Mouse (Mus musculus) frontal cortex, postnatal 14 days (tissue): ENCODE results near the gene Neurl4.
"Not testable (repeated sequence)": the region's sequence is repeated elsewhere in the genome, so short reads cannot be mapped to it uniquely, and the experiment has no call there.

ENCODE experiments used
- DNase-seq, 2 experiments: peaks; one replicate each; pipeline ENCODE4 v3.0.0; 2022; ENCODE audit warnings: low spot score in 2 of 2

The Neurl4 gene

GRCm38 (mm10) chr11:69900471-69901405 lies at the start of gene Neurl4, which contains the start of gene 2810408A11Rik:
TSS of gene Neurl4 (plus strand) at chr11:69901072.
TSS of gene 2810408A11Rik (minus strand) at chr11:69900987.
- DNase-seq, result peak; percentile 82 to 88

DNA sequence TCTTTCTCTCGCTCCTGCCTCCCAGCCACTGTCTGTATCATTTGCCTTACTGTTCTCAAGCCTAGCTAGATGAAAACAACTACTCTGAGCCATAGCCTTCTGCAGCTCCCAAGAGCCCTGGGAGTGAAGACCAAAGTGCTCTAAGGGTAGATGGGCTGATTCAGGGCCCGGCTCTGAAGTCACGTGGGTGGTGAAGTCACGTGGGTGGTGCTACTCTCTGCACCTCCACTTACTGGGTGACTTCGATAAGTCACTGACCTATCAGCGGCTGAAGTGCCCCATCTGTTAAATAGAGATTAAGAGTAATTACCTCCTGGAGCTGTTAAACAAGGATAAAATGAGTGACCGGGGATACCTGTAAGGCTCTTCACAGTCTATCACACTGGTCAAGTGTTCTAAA lies 46.9 kb upstream of the Neurl4 start:
- no peak for DNase-seq

DNA sequence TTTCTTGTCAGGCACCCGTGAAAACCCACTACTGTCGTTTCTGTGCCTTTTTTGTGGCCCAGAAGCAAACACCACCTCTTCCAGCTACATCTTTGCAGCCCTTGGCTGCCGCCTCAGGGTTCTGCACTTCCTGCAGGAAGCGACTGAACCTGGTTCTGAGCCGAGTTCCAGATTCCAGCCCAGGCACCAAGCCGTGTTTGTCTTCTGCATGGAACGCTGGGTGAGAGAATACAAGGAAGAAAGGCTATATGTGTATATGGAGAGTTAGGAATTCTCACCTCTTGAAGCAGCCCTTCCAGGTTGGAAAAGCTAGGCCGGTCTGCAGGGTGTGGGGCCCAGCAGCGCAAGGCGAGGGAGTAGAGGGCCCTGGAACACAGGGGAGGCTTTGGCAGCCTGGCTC lies 46.2 kb upstream of the Neurl4 start:
- DNase-seq, result no peak

DNA sequence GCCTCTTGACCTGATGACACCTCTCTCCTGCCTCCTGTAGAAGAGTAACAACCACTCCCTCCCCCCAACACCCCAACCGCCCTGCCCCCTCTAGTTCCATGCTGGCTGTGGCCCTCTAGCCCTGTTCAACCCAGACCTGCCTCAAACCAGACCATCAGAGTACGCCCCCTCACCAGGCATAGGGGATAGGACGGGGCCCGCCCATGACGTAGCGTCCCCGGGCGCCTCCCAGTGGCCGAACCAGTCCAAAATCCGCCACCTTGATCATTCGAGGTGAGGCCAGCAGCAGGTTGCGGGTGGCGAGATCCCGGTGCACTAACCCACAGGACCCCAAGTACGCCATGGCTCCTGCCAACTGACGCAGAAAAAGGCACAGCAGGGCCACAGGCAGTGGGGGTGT lies 45.5 kb upstream of the Neurl4 start:
- DNase-seq, result no peak

GRCm38 (mm10) chr11:69858113-69858998 lies 42.5 kb upstream of the Neurl4 start, which contains the start of gene Tnk1:
TSS of gene Tnk1 (minus strand) at chr11:69858730.
- DNase-seq, result no peak

GRCm38 (mm10) chr11:69863729-69864128 lies 37.1 kb upstream of the Neurl4 start:
- DNase-seq, result not testable (repeated sequence)

DNA sequence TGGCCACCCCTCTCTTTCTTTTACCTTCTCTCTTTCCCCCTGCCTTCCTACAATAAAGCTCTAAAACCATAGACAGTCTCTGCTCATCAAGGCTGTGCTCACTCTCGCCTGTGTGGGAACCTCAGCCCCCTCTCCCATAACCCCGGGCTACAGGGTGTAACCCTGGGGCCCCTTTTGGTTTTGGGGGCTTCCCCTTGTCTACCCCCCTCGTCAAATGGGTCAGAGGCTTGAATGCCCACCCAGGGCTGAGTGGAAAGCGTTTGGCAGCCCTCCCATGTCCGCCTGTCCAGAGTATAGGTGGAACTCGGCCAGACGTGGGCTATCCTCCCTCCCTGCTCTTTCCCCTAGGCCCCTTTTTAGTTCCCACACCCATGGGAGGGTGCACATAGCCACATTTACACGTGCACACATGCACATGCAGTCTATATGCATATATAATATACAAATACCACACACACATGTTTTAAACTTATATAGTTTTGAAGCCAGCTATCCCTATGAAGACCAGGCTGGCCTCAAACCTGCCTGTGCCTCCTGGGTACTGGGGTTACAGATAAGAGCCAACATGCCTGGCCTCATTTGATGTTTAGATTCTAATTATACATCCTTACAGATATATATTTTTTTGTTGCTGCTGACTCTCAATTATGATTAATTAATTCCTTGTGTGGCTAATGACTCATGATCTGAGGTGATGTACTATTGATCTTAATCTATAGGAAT lies 36.6 kb upstream of the Neurl4 start:
- no peak for DNase-seq

DNA sequence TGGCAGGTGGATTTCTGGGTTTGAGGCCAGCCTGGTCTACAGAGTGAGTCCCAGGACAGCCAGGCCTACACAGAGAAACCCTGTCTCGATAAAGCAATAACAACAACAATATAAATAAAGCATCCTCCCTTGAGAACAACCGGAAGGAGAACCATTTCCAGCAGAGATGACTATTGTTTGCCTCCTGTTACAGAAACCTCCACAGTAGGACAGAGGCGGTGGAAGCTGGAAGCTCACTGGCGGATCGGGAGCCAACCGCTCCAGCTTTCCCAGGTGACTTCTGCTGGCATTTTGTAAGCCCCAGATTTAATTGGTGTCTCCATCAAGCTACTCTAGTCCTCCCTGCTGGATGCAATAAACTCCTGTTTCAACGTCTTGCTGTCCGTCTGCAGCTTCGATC lies 35.3 kb upstream of the Neurl4 start:
- no peak for DNase-seq

DNA sequence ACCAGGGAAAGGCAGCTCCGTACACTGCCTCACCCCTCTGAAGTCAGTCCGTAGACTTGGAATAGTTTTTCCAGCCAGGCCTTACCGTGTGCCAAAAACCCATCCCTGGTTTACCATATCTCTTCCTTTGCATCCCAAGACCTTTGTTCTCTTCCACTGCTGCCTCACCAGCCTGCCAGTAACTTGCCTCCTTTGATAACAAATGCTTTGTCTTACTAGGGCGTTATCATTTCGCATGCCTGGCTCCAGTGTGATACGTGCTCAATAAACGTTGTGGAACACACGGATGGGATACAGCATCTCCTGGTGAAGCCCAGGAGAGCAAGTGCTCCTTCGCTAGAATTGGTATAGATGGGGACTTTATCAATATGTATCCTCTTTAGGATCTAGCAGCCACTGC lies 33.5 kb upstream of the Neurl4 start:
- DNase-seq, result no peak

DNA sequence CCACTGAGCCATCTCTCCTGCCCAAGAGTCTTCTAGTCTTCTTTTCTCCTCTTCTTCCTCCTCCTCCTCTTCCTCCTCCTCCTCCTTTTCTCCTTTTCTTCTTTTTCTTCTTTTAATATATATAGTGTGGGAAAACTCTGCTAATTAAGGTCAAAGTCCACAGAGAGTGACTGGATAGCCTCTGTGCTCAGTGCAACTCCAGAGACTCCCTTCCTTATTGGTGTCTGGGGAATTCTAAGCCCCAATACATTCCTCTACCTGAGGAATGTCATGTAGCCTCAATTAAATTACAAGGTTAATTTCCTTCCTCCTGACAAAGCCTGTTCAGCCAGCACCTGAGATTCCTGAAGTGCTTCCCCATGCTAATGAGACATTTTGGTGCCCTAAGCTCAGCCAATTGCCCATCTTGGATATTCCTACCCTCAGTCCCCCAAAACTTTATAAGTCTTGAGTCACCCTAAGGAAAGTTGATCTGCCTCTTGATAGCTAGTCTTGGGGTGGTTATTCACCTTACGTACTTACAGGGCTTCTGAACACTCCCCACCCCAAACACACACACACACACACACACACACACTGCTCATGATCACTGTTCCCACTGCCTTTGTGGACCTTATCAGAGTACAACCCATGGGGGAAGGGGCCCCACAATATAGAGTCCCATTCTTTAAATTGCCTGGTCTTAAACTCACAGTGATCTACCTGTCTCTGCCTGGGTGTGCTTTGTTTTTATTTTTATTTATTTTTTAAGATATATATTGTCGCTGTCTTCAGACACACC lies 30.4 kb upstream of the Neurl4 start:
- no peak for DNase-seq

GRCm38 (mm10) chr11:69871822-69872221 lies 29.1 kb upstream of the Neurl4 start:
- no peak for DNase-seq

DNA sequence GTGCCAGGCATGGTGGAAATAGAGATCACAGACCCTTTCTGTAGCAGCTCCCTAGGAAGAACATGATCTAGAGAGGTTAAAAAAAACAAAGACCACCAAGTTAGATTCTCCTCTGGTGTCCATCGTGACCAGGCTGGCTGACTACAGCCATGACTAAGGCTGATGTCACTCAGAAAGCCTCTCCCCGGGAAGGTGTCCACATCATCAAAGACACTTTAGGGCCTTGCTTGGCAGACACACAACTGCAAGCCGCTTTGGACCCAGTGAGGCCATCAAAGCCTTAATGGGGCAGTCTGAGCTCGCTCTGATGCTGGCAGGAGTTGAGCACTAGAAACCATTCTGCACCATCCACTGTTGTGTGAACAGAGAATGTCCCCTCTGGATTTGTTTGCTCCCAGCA lies 28.4 kb upstream of the Neurl4 start:
- DNase-seq, result no peak

- DNase-seq, result no peak
Measured at GRCm38 (mm10) chr11:69876186-69876585, 24.7 kb upstream of the Neurl4 start.

DNA sequence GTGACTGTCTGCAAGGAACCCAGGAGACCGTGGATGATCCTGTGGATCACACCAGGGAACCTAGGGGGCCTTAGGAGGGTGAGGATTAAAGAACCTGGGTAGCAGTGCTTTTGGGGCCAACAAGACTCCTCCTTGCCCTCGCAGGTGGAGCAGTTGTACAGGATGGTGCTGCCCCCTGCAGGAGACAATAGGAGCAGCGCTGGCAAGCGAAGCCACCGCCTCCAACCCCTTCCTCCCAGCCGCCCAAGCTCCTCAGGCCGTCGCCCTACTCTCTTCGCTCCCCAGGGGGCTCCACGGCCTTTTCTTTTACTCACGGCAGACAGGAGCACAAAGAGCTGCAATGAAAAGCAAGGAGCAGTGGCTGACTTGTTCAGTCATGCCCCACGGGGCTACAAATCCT lies 24.0 kb upstream of the Neurl4 start:
- DNase-seq, result peak; percentile 61 to 68

GRCm38 (mm10) chr11:69877878-69878277 lies 23.0 kb upstream of the Neurl4 start, which contains the start of gene Tmem95:
TSS of gene Tmem95 (minus strand) at chr11:69878018.
- no peak for DNase-seq

GRCm38 (mm10) chr11:69878399-69878798 lies 22.5 kb upstream of the Neurl4 start:
- DNase-seq, result no peak

GRCm38 (mm10) chr11:69878952-69879351 lies 21.9 kb upstream of the Neurl4 start:
- no peak for DNase-seq

DNA sequence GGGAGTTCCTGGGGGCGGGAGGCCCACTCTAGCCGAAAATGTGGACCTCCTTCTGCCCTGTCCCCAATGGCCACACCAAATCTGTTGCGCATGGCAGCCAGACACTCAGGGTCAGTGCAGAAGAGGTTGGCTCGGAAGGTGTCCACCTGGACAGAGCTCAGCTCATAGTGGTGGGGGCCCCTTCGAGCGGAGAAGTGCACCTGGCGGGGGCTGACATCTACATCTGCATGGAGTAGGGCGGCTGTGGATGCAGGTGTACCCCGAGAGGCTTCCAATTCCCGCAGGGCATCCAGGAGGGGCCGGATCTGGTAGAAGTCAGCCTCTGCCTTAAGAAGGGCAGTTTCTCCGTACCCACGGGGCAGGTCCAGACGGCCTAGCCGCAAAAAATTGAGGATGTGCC lies 21.2 kb upstream of the Neurl4 start:
- DNase-seq, result no peak

DNA sequence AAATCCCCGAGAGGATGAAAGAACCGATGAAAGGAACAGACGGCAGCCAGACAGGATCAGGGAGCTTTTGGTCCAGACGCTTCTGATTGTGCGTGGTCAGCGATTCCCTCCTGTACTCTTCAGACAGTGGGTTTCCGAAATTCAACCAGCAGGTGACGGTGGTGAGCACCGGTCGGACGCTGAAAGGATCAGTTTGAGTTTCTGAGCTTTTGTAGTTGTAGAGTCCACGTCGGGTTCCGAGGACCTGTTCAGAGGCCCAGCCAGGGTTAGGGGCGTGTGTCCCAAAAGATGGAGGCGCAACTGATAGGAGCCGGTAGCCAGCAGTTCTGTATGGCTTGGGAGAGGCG lies 20.4 kb upstream of the Neurl4 start:
- DNase-seq, result peak in 1 of 2 experiments; percentile 48

GRCm38 (mm10) chr11:69880853-69881603 lies 19.8 kb upstream of the Neurl4 start, which contains the start of gene Kctd11:
TSS of gene Kctd11 (minus strand) at chr11:69881406.
- DNase-seq, result peak; percentile 46 to 57
